Mouse (Mus musculus) liver, adult 2 months (tissue): Measurements from ENCODE around the gene Susd6.

Source experiments
- CTCF ChIP-seq: fragments of 200-500 bp; IDR thresholded peaks from 2 replicates; pipeline ENCODE4 v1.5.1; 2011; ENCODE audit warnings: low read depth, low read length, control low read depth
- POLR2A ChIP-seq: fragments of 200-500 bp; IDR thresholded peaks from 2 replicates; pipeline ENCODE4 v1.6.1; 2011; ENCODE audit warnings: low read length, control low read depth; ENCODE audit not compliant: insufficient read depth; ENCODE audit errors: extremely low read depth

DNA sequence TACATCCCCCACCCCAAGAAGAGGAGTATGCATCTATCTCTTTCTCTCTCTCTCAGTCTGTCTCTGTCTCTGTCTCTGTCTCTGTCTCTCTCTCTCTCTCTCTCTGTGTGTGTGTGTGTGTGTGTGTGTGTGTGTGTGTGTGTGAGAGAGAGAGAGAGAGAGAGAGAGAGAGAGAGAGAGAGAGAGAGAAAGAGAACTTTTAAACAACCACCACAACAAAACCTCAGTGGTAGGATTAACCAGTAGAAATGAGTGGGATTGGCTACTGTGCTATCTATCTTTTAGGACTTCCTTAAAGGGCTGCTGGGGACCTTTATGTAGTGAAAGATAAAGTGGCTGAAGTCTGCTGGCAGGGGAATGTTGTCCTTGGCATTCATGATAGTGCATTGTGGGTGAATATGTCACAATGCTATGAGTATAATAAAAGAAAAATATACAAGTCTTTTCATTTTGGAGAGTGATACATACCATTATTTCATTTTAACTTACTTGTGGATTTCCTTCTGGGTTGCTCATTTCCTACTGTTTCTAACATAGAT, 27.5 kb downstream of the Susd6 start:
- TF ChIP-seq CTCF = no peak
- no peak for TF ChIP-seq POLR2A
